Mouse (Mus musculus) MEL (cell line): Measurements from ENCODE around the gene Nadk. TPM values are rescaled to one million over a fixed set of nuclear protein-coding genes. Genes with fewer than 3 reads are reported as not detected.

Experiments
- DNase-seq: peaks from one replicate; pipeline ENCODE4 v3.0.0; 2011; ENCODE audit warnings: low read depth, low spot score
- H3K27ac ChIP-seq: 2 replicates; pipeline ENCODE4 v1.5.1; 2012; ENCODE audit warnings: low read depth, mild to moderate bottlenecking, control low read depth, low read length, moderate library complexity; ENCODE audit not compliant: control insufficient read depth
- H3K27me3 ChIP-seq, 2 experiments: fragments of 150-350 bp in 1 of 2; sonication (generic) in 1 of 2; 2 replicates each; pipeline ENCODE4 v1.6.1; 2012; ENCODE audit warnings: low read length in 2 of 2, mild to moderate bottlenecking in 2 of 2, improper control_type of control experiment in 1 of 2, moderate library complexity in 1 of 2; ENCODE audit not compliant: insufficient read depth in 2 of 2, control insufficient read depth in 1 of 2
- H3K36me3 ChIP-seq, 2 experiments: 2 replicates each; pipeline ENCODE4 v1.6.1; 2012 to 2014; ENCODE audit warnings: low read length in 2 of 2, improper control_type of control experiment in 1 of 2, inconsistent platforms in 1 of 2, mild to moderate bottlenecking in 1 of 2; ENCODE audit not compliant: insufficient read depth in 2 of 2, control insufficient read depth in 1 of 2
- H3K4me1 ChIP-seq, 2 experiments: fragments of 150-350 bp in 1 of 2; sonication (generic) in 1 of 2; 2 replicates each; pipeline ENCODE4 v1.6.1; 2012; ENCODE audit warnings: low read length in 2 of 2, improper control_type of control experiment in 1 of 2, mild to moderate bottlenecking in 1 of 2; ENCODE audit not compliant: insufficient read depth in 2 of 2, control insufficient read depth in 1 of 2
- H3K4me3 ChIP-seq, 2 experiments: fragments of 150-350 bp in 1 of 2; sonication (generic) in 1 of 2; 2 replicates each; pipeline ENCODE4 v1.5.1; 2012; ENCODE audit warnings: low read depth in 2 of 2, low read length in 2 of 2, mild to moderate bottlenecking in 2 of 2, moderate library complexity in 2 of 2, control low read depth in 1 of 2, improper control_type of control experiment in 1 of 2; ENCODE audit not compliant: control insufficient read depth in 1 of 2, insufficient read depth in 1 of 2
- H3K79me2 ChIP-seq: 2 replicates; pipeline ENCODE4 v1.6.1; 2012; ENCODE audit warnings: mild to moderate bottlenecking, low read length, moderate library complexity; ENCODE audit not compliant: control insufficient read depth, poor library complexity, insufficient read depth
- H3K9ac ChIP-seq: 2 replicates; pipeline ENCODE4 v1.6.1; 2012; ENCODE audit warnings: low read depth, mild to moderate bottlenecking, control low read depth, low read length, moderate library complexity; ENCODE audit not compliant: control insufficient read depth, poor library complexity, severe bottlenecking
- H3K9me3 ChIP-seq: fragments of 150-350 bp; sonication (generic); replicated peaks from 2 replicates; pipeline ENCODE4 v1.6.1; 2012; ENCODE audit warnings: mild to moderate bottlenecking, low read length, improper control_type of control experiment, moderate library complexity; ENCODE audit not compliant: insufficient read depth
- CHD1 ChIP-seq: IDR thresholded peaks from 2 replicates; pipeline ENCODE4 v1.6.1; 2012; ENCODE audit warnings: low read depth, mild to moderate bottlenecking, inconsistent platforms, low read length, improper control_type of control experiment
- CHD2 ChIP-seq: IDR thresholded peaks from 2 replicates; pipeline ENCODE4 v1.6.1; 2011; ENCODE audit warnings: low read length, improper control_type of control experiment
- E2F4 ChIP-seq: IDR thresholded peaks from 2 replicates; pipeline ENCODE4 v1.6.1; 2011; ENCODE audit warnings: low read depth, low read length, improper control_type of control experiment, borderline replicate concordance
- ELF1 ChIP-seq: IDR thresholded peaks from 2 replicates; pipeline ENCODE4 v1.6.1; 2014; ENCODE audit warnings: low read depth, mild to moderate bottlenecking, inconsistent platforms, low read length, improper control_type of control experiment, moderate library complexity
- EP300 ChIP-seq, 2 experiments: IDR thresholded peaks; 2 replicates each; pipeline ENCODE4 v1.6.1; 2011; ENCODE audit warnings: improper control_type of control experiment in 2 of 2, low read length in 2 of 2, low read depth in 1 of 2, mild to moderate bottlenecking in 1 of 2
- ETS1 ChIP-seq: IDR thresholded peaks from 2 replicates; pipeline ENCODE4 v1.6.1; 2012; ENCODE audit warnings: low read depth, mild to moderate bottlenecking, inconsistent platforms, low read length, improper control_type of control experiment, moderate library complexity
- GABPA ChIP-seq: IDR thresholded peaks from 2 replicates; pipeline ENCODE4 v1.6.1; 2012; ENCODE audit warnings: low read depth, mild to moderate bottlenecking, inconsistent platforms, low read length, improper control_type of control experiment, moderate library complexity
- GATA1 ChIP-seq: IDR thresholded peaks from 2 replicates; pipeline ENCODE4 v1.6.1; 2011; ENCODE audit warnings: low read depth, low read length, improper control_type of control experiment
- JUND ChIP-seq: IDR thresholded peaks from 2 replicates; pipeline ENCODE4 v1.6.1; 2011; ENCODE audit warnings: low read depth, mild to moderate bottlenecking, improper control_type of control experiment, low read length
- MAZ ChIP-seq: IDR thresholded peaks from 2 replicates; pipeline ENCODE4 v1.6.1; 2012; ENCODE audit warnings: low read depth, mild to moderate bottlenecking, inconsistent platforms, low read length, improper control_type of control experiment
- MEF2A ChIP-seq: IDR thresholded peaks from 2 replicates; pipeline ENCODE4 v1.6.1; 2014; ENCODE audit warnings: low read depth, mild to moderate bottlenecking, inconsistent platforms, low read length, improper control_type of control experiment; ENCODE audit not compliant: poor library complexity, insufficient replicate concordance, severe bottlenecking; ENCODE audit errors: extremely low read depth
- NELFE ChIP-seq: IDR thresholded peaks from 2 replicates; pipeline ENCODE4 v1.6.1; 2011; ENCODE audit warnings: low read depth, low read length, improper control_type of control experiment
- NRF1 ChIP-seq: IDR thresholded peaks from 2 replicates; pipeline ENCODE4 v1.6.1; 2014; ENCODE audit warnings: low read depth, mild to moderate bottlenecking, inconsistent platforms, low read length, improper control_type of control experiment, moderate library complexity; ENCODE audit not compliant: poor library complexity, insufficient read depth, severe bottlenecking
- POLR2AphosphoS2 ChIP-seq: IDR thresholded peaks from 2 replicates; pipeline ENCODE4 v1.6.1; 2011; ENCODE audit warnings: low read length, improper control_type of control experiment
- POLR2AphosphoS5 ChIP-seq: IDR thresholded peaks from 2 replicates; pipeline ENCODE4 v1.6.1; 2012; ENCODE audit warnings: low read depth, borderline replicate concordance, mild to moderate bottlenecking, inconsistent platforms, low read length, moderate library complexity, mixed read lengths
- RAD21 ChIP-seq: IDR thresholded peaks from 2 replicates; pipeline ENCODE4 v1.6.1; 2011; ENCODE audit warnings: mild to moderate bottlenecking, low read depth, low read length, improper control_type of control experiment
- TBP ChIP-seq: IDR thresholded peaks from 2 replicates; pipeline ENCODE4 v1.8.0; 2011; ENCODE audit warnings: low read depth, low read length, improper control_type of control experiment
- TCF12 ChIP-seq: IDR thresholded peaks from 2 replicates; pipeline ENCODE4 v1.6.1; 2014; ENCODE audit warnings: low read depth, mild to moderate bottlenecking, inconsistent platforms, low read length, improper control_type of control experiment, moderate library complexity
- UBTF ChIP-seq: IDR thresholded peaks from 2 replicates; pipeline ENCODE4 v1.6.1; 2012; ENCODE audit warnings: low read depth, mild to moderate bottlenecking, inconsistent platforms, low read length, improper control_type of control experiment, moderate library complexity, borderline replicate concordance; ENCODE audit not compliant: insufficient read depth
- ZC3H11A ChIP-seq: IDR thresholded peaks from 2 replicates; pipeline ENCODE4 v1.6.1; 2012; ENCODE audit warnings: low read depth, mild to moderate bottlenecking, inconsistent platforms, low read length, improper control_type of control experiment
- ZNF384 ChIP-seq: IDR thresholded peaks from 2 replicates; pipeline ENCODE4 v1.6.1; 2012; ENCODE audit warnings: low read depth, mild to moderate bottlenecking, inconsistent platforms, low read length, improper control_type of control experiment
- polyA plus RNA-seq, 2 experiments: library from polyadenylated mRNA; stranded (reverse) in 1 of 2; unstranded in 1 of 2; fragments of >175 nt in 1 of 2; fragments of >200 nt in 1 of 2; gene quantifications; 2 replicates each; pipeline versions ENCODE4 v1.2.1 to v1.2.4; 2012; ENCODE audit warnings: low replicate concordance in 2 of 2, low read depth in 1 of 2; ENCODE audit not compliant: insufficient read length in 2 of 2, insufficient read depth in 1 of 2, missing spikeins in 1 of 2
- total RNA-seq: library from RNA; depleted of rRNA; stranded (reverse); fragments of 300-350 nt; gene quantifications from 2 replicates; pipeline ENCODE4 v1.2.3, GENCODE M21; 2012

Nadk gene
- total and polyA plus RNA-seq, 3 experiments = 53.2 to 258 (median 151) TPM

DNA sequence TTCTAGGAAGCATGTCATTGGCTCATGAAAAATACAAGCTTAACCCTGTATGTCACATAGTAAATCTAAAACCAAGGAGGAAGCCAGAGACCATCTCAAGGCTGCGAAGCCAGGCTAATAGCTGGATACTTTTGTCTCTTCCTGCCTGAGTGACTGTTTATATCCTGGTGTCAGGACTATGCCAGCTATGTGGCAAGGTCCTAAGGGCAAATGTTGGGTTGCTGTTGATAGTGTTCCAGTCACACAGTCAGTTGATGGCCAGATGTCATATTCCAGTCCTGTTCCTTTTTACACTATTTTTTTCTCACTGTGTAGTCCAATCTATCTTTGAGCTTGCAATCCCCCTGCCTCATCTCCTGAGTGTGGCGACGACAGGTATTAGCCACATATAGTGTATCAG lies 51.1 kb downstream of the Nadk start:
- Histone ChIP-seq H3K4me1 (no peaks in the 10 kb centered on the region), H3K79me2 (no peaks in the 10 kb centered on the region), H3K9me3 (no peaks in the 10 kb centered on the region), H3K36me3 (peaks cover 0 to 1% of the 10 kb centered on the region in 2 experiments; a peak in 2 of 4 replicates), H3K4me3 (no peak overlapping the region), H3K9ac (no peak overlapping the region), H3K27ac (no peak overlapping the region), H3K27me3 (no peaks in the 10 kb centered on the region)
- DNase-seq = no peak
- TF ChIP-seq CHD2 = no peak
- no peak for TF ChIP-seq NRF1
- TF ChIP-seq ZC3H11A = no peak
- TF ChIP-seq TCF12 = no peak
- TF ChIP-seq MAZ = no peak
- TF ChIP-seq EP300 (IDR thresholded peaks at IDR 0.05; ENCODE audit: low read depth in 1 of 2, low read length in 2 of 2) = no peak
- TF ChIP-seq UBTF = no peak

DNA sequence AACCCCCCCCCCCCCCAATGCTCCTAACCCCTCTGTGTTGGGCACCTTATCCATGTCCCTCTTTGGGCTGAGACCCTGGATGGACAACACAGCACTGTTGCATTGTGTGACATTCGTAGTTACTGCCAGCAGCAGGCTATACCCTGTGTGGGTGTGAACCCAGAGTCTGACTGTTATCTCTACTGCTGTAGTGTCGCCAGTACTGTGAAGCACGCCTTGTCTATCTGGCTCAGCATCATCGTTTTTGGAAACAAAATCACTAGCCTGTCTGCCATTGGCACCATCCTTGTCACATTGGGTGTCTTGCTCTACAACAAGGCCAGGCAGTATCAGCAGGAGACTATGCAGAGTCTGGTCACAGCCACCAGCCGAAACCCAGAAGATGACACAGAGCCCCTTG lies 56.1 kb downstream of the Nadk start:
- no peak for DNase-seq
- no peaks in the 10 kb centered on the region for H3K27me3 ChIP-seq
- H3K4me3 ChIP-seq = no peak overlapping the region
- H3K36me3 ChIP-seq = peaks cover 1 to 6% of the 10 kb centered on the region in 2 experiments; a peak in 3 of 4 replicates
- TF ChIP-seq MAZ = no peak
- no peak for TF ChIP-seq JUND
- H3K27ac ChIP-seq = no peak overlapping the region
- H3K9ac ChIP-seq = no peak overlapping the region
- H3K79me2 ChIP-seq = 0 out of 2 replicates have a peak, but pooled peaks cover 1% of the 10 kb centered on the region
- H3K9me3 ChIP-seq = no peaks in the 10 kb centered on the region
- H3K4me1 ChIP-seq = no peaks in the 10 kb centered on the region; a peak in 1 of 4 replicates

- Histone ChIP-seq H3K9me3 (no peaks in the 10 kb centered on the region), H3K27me3 (no peaks in the 10 kb centered on the region), H3K4me1 (peaks cover 3% of the 10 kb centered on the region in 2 experiments; a peak in 3 of 4 replicates), H3K79me2 (peaks cover 10% of the 10 kb centered on the region), H3K36me3 (peaks cover 7 to 15% of the 10 kb centered on the region in 2 experiments), H3K9ac (peak within 1 kb of the TSS; percentile 81), H3K4me3 (peak within 1 kb of the TSS; percentile 86 to 99), H3K27ac (peak within 1 kb of the TSS; percentile 93)
- DNase-seq = peak; percentile 100
- TF ChIP-seq RAD21 (no peak), MEF2A (peak; percentile 21; the same call in 1 of the 2 replicates), POLR2AphosphoS5 (0 out of 2 replicates have a peak, but pooled peaks have one; percentile 26), GATA1 (no peak), E2F4 (no peak), ZC3H11A (peak; percentile 29; the same call in 1 of the 2 replicates), TBP (peak; percentile 65; the same call in 1 of the 2 replicates), EP300 (IDR thresholded peaks at IDR 0.05; ENCODE audit: low read depth in 1 of 2, low read length in 2 of 2) (peak in 1 of 2 experiments; percentile 54; a peak in 2 of 4 replicates), ETS1 (peak; percentile 73; the same call in 1 of the 2 replicates), ZNF384 (peak; percentile 89), TCF12 (peak; percentile 62), GABPA (peak; percentile 55; the same call in 1 of the 2 replicates), JUND (no peak), MAZ (peak; percentile 86; the same call in 1 of the 2 replicates), POLR2AphosphoS2 (peak; percentile 74; the same call in 1 of the 2 replicates), CHD1 (no peak), NELFE (peak; percentile 93), UBTF (no peak), ELF1 (peak; percentile 94)
Observed at GRCm38 (mm10) chr4:155624338-155625291, 62.4 kb downstream of the Nadk start, which contains the start of gene Cdk11b. Cdk11b (plus strand) TSS chr4:155624854.
